Mouse (Mus musculus) regulatory T cell (primary cell): ENCODE data around the gene Actb.

Experiments used
- in situ Hi-C: fragments of 300-600 bp; cut with MboI, MseI; formaldehyde crosslinking; loops from one replicate; pipeline ENCODE4 v1.15.1; 2025; ENCODE audit warnings: high pct_unique_total_duplicates

The Actb gene

GRCm38 (mm10) chr5:142923781-142924180 lies 17.2 kb upstream of the Actb start:
- in situ Hi-C loops: loop anchor here (10.0 kb wide), 1 partner anchor 539 kb away; no protein-coding TSS in a partner anchor

DNA sequence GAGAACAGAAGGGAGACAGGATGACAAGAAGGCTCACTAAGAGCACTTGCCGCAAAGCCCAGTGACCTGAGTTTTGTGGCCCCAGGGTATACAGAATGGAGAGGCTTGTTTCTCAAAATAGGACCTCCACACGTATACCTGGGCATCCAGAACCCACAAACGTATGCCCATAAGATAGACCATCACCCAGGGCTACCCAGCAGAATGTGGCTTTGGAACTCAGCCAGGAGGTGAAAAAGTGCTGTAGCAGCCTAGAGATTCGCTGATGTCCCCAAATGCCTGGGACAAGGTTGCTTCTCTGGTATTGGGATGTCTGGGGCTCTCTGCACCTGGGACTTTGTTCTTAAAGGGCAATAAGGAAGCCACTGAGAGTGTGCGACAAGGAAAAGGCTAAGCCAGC lies 15.7 kb upstream of the Actb start:
- in situ Hi-C loops: loop anchor here (10.0 kb wide), 1 partner anchor 537 kb away; no protein-coding TSS in a partner anchor

DNA sequence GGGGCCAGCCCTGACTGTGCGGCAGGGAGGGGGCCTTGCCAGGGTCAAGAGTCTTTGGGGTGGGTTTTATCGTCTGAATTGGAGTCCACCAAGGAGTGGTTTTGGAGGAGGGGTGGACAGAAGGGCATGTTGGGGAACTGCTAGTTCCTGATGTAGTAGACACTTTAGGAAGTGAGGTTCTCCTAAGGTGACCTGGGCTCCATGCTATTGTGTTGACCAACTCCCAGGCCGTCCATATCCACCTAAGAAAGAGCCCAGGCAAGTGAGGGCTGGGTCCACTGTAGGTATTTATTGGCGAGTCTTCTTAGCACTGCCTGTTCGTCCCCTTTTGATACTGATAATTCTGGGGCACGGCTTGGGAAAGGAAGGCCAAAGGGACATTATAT lies 14.5 kb upstream of the Actb start:
- in situ Hi-C loops: loop anchor here (10.0 kb wide), 1 partner anchor 536 kb away; no protein-coding TSS in a partner anchor

GRCm38 (mm10) chr5:142920311-142921073 lies 13.9 kb upstream of the Actb start:
- in situ Hi-C loops: loop anchor here (10.0 kb wide), 1 partner anchor 536 kb away; no protein-coding TSS in a partner anchor

- in situ Hi-C loops: no loop called here
These were observed 10.8 kb upstream of the Actb start for GRCm38 (mm10) chr5:142917402-142917801.

DNA sequence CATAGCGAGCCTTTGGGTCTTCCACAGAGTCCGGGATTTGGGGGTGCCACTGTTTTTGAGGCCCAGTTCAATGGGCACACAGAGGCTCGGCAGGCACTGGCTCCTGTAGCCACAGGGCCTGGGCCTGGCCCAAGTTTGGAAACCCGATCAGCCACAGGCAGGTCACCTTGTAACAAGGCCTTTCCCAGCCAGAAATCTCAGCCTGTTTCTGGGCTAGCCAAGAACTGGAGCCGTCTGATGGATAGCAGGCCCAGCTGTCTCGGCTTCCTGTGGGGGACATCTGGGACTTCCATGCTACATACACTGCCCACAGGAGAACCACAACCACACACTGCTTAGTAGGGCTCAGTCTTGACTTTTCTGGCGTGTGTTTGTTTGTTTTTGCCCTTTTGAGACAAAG lies 10.0 kb upstream of the Actb start:
- in situ Hi-C loops: no loop called here

GRCm38 (mm10) chr5:142915231-142915630 lies 8.7 kb upstream of the Actb start:
- in situ Hi-C loops: no loop called here

- in situ Hi-C loops: no loop called here
These were observed 6.2 kb upstream of the Actb start for GRCm38 (mm10) chr5:142912739-142913138.

DNA sequence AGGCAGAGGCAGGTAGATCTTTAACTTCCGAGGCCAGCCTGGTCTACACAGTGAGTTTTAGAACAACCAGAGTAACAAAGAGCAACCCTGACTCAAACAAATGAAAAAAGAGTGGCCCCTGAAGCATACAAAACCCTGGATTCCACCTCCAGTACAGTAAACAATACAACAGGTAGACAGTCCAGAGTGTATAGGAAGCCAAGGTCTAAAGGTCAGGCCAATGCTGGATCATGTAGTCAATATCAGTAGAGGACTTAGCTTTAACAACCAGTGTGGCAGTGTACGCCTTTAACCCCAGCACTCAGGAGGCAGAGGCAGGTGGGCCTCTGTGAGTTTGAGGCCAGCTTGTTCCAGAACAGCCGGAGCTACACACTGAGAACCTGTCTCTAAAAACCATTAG lies 5.8 kb upstream of the Actb start:
- in situ Hi-C loops: no loop called here

GRCm38 (mm10) chr5:142911629-142912028 lies 5.1 kb upstream of the Actb start:
- in situ Hi-C loops: no loop called here

GRCm38 (mm10) chr5:142909576-142910278 lies 3.2 kb upstream of the Actb start:
- in situ Hi-C loops: loop anchor here (5.0 to 10.0 kb wide), 2 partner anchors 535 to 618 kb away; partner anchors contain the start of gene Rac1

DNA sequence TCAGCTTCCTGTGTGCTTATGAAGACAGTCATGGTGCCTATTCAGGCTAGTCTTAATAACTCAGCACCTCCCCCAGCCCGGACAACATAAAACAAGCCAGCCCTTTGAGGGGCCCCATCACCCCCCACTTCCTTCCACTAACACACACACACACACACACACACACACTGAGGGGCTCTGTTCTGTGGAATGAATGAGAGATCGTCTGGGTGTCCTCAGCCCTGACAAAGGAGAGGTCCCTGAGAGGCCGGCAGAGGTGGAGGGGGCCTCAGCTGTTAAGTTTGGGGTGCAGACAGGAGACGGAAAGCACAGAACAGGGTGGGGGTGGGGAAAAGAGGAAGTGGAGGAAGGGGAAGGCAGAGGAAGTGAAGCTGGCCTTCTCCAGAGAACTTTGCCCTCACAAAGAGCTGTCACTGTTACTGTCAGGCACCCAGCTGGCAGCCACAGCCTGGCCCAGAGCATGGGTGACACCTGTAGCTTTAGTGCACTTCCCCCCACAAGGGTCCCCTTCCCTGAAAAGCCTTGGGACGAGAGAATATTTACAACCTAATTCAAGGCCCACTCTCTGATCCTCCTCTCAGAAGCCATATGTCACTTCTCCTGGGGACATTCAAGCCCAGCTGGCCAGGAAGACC lies 2.5 kb upstream of the Actb start:
- in situ Hi-C loops: loop anchor here (5.0 to 10.0 kb wide), 2 partner anchors 534 to 618 kb away; partner anchors contain the start of gene Rac1

GRCm38 (mm10) chr5:142907803-142908559 lies 1.4 kb upstream of the Actb start:
- in situ Hi-C loops: loop anchor here (5.0 to 10.0 kb wide), 2 partner anchors 533 to 619 kb away; partner anchors contain the start of gene Rac1

GRCm38 (mm10) chr5:142907048-142907802 lies 671 bp upstream of the Actb start:
- in situ Hi-C loops: loop anchor here (5.0 to 10.0 kb wide), 2 partner anchors 532 to 620 kb away; partner anchors contain the start of gene Rac1

DNA sequence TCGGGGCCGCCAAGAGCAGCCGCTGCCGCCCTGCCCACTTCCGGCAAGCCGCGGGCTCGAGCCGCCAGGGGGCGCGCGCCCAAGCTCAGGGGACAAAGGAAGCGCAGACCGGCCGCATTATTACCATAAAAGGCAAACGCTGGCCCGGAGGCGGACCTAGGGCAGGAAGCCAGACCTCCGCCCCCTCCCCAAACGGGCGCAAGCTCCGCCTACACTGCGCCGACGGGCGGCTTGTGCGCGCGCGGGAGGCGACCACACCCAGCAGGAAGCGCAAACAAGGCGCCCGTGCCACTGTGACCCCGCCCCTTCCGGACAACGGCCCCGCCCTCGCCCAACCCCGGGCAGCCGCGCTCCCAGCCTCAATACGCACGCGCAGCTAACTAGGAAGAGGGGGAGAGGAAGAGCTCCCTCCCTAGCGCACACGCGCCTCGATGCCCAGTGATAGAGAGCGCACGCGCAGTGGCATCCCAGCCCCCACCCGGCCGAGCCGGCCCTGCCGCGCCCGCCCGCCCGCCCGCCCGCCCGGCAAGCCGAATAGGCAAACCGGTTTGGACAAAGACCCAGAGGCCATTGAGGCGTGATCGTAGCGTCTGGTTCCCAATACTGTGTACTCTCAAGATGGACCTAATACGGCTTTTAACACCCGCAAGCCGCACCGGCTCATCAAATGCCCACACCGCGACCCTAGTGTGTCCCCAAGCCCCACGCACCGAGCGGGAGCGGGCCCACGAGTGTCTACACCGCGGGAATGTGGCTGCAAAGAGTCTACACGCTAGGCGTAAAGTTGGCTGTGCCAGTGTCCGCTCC lies 626 bp downstream of the Actb start:
- in situ Hi-C loops: loop anchor here (5.0 to 10.0 kb wide), 2 partner anchors 531 to 621 kb away; partner anchors contain the start of gene Rac1

- in situ Hi-C loops: loop anchor here (5.0 to 10.0 kb wide), 2 partner anchors 530 to 622 kb away; partner anchors contain the start of gene Rac1
These were observed 1.4 kb downstream of the Actb start for GRCm38 (mm10) chr5:142905038-142905695.

GRCm38 (mm10) chr5:142904208-142905037 lies 2.1 kb downstream of the Actb start:
- in situ Hi-C loops: loop anchor here (5.0 to 10.0 kb wide), 3 partner anchors 33 to 623 kb away; partner anchors contain the start of gene Rac1
